Mouse (Mus musculus) cortical plate, adult 2 months (tissue): ENCODE data around the gene Aff1.

Experiments
- CTCF ChIP-seq: fragments of 200-500 bp; IDR thresholded peaks from 2 replicates; pipeline ENCODE4 v1.5.1; 2011; ENCODE audit warnings: mild to moderate bottlenecking, control low read depth, low read length; ENCODE audit not compliant: insufficient read depth; ENCODE audit errors: extremely low read depth
- POLR2A ChIP-seq: fragments of 200-500 bp; IDR thresholded peaks from 2 replicates; pipeline ENCODE4 v1.6.1; 2011; ENCODE audit warnings: mild to moderate bottlenecking, low read length, control low read depth; ENCODE audit not compliant: insufficient read depth; ENCODE audit errors: extremely low read depth

DNA sequence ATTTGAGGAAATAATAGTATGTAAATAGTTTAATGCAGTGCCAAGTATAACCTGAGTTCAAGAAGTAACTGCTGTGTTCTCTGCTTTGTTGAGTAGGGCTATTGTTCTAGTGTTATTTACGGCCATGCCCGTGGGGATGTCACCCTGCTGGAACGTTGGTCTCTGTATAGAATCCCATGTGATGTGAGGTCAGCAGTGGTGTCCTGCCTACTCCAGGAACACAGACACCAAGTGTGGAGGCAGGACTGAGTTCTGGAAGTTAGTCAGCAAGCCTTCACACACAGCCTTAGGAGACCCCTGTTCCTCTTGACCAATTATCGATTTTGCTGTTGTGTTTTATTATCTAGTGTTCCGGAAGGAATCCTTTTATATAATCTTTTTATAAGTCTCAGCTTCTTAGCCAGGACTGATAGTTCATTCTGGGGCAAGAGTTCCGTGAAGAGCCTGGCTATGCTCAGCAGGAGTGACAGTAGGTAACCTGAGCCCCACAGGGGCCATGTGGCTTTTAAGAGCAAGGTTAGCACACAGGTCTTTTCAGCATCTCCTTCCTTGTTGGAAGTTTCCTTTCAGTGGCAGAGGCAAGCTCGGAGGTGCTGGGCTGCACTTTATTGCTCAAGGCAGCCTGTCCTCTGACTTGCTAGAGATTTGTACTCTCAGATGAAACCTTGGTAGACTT lies 115.6 kb downstream of the Aff1 start:
- TF ChIP-seq CTCF, result no peak
- no peak for TF ChIP-seq POLR2A
